Mouse (Mus musculus) G1E (cell line): Measurements from ENCODE around the gene Ints12. TPM values are rescaled to one million over a fixed set of nuclear protein-coding genes. Genes with fewer than 3 reads are reported as not detected.

ENCODE experiments used
- ATAC-seq: 2 replicates; pipeline ENCODE4 v1.8.0; 2016; ENCODE audit warnings: mild to moderate bottlenecking; ENCODE audit not compliant: insufficient number of reproducible peaks, poor library complexity, low FRiP score, severe bottlenecking; ENCODE audit errors: extremely low read depth
- DNase-seq: peaks from one replicate; pipeline ENCODE4 v3.0.0; 2012; ENCODE audit warnings: low spot score
- H3K27me3 ChIP-seq: 2 replicates; pipeline ENCODE4 v1.6.1; 2012; ENCODE audit warnings: mild to moderate bottlenecking, low read length, inconsistent platforms; ENCODE audit not compliant: insufficient read depth
- H3K36me3 ChIP-seq: replicated peaks from 2 replicates; pipeline ENCODE3; 2012; ENCODE audit warnings: mild to moderate bottlenecking, inconsistent platforms
- H3K4me1 ChIP-seq: 2 replicates; pipeline ENCODE4 v1.6.1; 2012; ENCODE audit warnings: low read depth, low read length, inconsistent platforms, mixed read lengths; ENCODE audit not compliant: insufficient read depth
- H3K4me3 ChIP-seq: 2 replicates; pipeline ENCODE4 v1.5.1; 2012; ENCODE audit warnings: low read depth, mild to moderate bottlenecking, inconsistent platforms, low read length, moderate library complexity, mixed read lengths
- H3K9me3 ChIP-seq: replicated peaks from 2 replicates; pipeline ENCODE4 v1.6.1; 2012; ENCODE audit warnings: inconsistent platforms
- CTCF ChIP-seq: IDR thresholded peaks from 2 replicates; pipeline ENCODE4 v1.5.1; 2012; ENCODE audit warnings: low read depth, low read length, inconsistent platforms, mixed read lengths
- GATA1 ChIP-seq: IDR thresholded peaks from 2 replicates; pipeline ENCODE4 v1.6.1; 2012; ENCODE audit warnings: borderline replicate concordance, low read length, inconsistent platforms, mixed read lengths
- GATA2 ChIP-seq: IDR thresholded peaks from 2 replicates; pipeline ENCODE4 v1.6.1; 2012; ENCODE audit warnings: low read depth, low read length, inconsistent platforms, borderline replicate concordance
- POLR2AphosphoS5 ChIP-seq: IDR thresholded peaks from 2 replicates; pipeline ENCODE4 v1.6.1; 2012; ENCODE audit warnings: low read depth, low read length, inconsistent platforms; ENCODE audit not compliant: insufficient replicate concordance
- TAL1 ChIP-seq: conservative IDR thresholded peaks from 2 replicates; pipeline ENCODE4 v1.6.1; 2012; ENCODE audit warnings: low read depth, low read length, inconsistent platforms, mixed read lengths
- polyA plus RNA-seq: library from polyadenylated mRNA; stranded (reverse); fragments of >175 nt; gene quantifications from 2 replicates; pipeline ENCODE4 v1.2.3, GENCODE M21; 2012
- total RNA-seq, 2 experiments: library from RNA; stranded (forward) in 1 of 2; stranded (reverse) in 1 of 2; fragments of 200-1000 nt in 1 of 2; fragments of >200 nt in 1 of 2; fragmentation: Nextera tagmentation in 1 of 2; gene quantifications; 2 replicates each; pipeline ENCODE4 v1.2.3; 2014 to 2017

Ints12 gene
- total and polyA plus RNA-seq, 3 experiments, result 1.8 to 50.2 (median 24.3) TPM

DNA sequence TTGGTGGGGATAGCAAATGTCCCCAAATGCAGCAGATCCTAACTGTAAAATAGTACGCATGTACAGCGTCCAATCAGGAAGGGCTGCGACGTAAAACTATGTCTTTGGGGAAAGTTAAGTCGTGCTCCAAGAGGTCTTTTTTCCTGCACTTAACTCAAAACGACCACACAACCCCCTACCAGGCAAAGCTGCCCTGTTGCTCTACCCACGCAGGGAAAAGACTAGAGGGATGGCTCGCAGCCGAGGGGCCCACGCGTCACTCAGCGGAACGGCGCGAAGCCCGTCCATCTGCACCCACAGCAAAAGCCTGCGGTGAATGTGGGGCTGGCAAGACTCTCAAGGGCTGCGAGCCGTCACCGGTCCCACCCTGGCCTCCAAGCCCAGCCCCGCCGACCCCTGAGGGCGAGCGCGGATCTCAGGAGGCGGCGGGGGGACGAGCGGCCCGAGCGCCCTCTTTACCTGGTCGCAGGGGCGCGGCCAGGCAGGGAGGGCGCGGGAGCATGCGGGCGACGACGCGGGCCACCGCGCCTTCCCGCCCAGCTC lies 448 bp upstream of the Ints12 start:
- Histone ChIP-seq H3K4me3 (peak overlapping the region; percentile 97), H3K4me1 (peaks cover 31% of the 10 kb centered on the region), H3K36me3 (peaks cover 17% of the 10 kb centered on the region), H3K27me3 (no peaks in the 10 kb centered on the region), H3K9me3 (no peaks in the 10 kb centered on the region)
- DNase-seq, result peak; percentile 47
- TF ChIP-seq GATA2, result no peak
- TF ChIP-seq CTCF, result no peak
- no peak for TF ChIP-seq TAL1
- TF ChIP-seq GATA1, result no peak
- no peak for TF ChIP-seq POLR2AphosphoS5
- peak; percentile 42 for ATAC-seq

DNA sequence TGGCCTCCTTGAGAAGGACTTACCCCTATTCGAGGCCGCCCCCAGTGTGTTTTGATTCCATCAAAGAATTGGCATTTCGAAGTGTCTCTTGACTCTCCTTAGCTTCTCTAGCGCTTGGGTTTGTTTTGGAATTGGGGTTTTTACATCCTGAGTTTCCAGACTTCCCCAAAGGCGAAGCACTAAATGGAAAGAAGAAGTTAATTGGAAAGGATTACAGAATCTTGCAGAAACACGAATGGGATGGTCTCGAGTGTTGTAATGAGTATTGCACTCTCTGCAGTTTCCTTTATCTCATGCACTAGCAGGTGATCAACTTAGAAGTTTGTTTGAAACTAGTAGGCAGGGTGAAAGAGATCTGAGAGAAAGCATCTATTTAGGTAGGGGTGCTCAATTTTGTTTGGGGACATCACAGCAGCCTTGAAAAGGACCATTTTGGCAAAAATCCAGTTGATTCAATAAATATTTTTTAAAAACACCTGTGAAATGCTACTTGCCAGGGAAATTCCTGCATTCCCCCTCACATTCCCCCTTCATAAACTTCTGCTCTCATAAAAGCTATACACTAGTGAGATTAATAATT lies 724 bp downstream of the Ints12 start:
- Histone ChIP-seq H3K4me3 (peak overlapping the region; percentile 97), H3K4me1 (peaks cover 27% of the 10 kb centered on the region), H3K9me3 (no peaks in the 10 kb centered on the region), H3K27me3 (no peaks in the 10 kb centered on the region), H3K36me3 (peaks cover 24% of the 10 kb centered on the region)
- no peak for TF ChIP-seq CTCF
- TF ChIP-seq POLR2AphosphoS5, result no peak
- TF ChIP-seq GATA2, result no peak
- no peak for TF ChIP-seq GATA1
- no peak for TF ChIP-seq TAL1
- DNase-seq, result no peak
- no peak for ATAC-seq

DNA sequence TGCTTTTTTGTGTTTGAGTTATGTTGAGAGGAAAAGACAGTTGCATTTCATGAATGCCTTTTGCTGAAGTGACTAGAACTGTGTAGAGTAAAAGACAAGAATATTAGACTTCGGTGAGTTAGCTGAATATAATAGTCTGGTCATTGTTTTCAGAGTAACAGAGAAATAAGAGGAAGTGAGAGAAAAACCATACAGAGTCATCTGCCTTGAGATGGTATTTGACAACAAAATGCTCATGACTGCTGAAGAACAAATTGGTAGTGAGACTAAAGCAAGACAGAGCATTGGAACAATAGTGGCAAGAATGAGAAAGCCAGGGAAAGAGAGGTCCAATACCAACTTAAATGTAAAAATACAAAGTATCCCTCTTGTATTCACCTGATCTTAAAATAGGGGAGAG lies 1.3 kb downstream of the Ints12 start:
- DNase-seq, result peak; percentile 6
- Histone ChIP-seq H3K4me1 (peaks cover 29% of the 10 kb centered on the region), H3K9me3 (no peaks in the 10 kb centered on the region), H3K36me3 (peaks cover 30% of the 10 kb centered on the region), H3K4me3 (peak overlapping the region; percentile 97; the same call in 1 of the 2 replicates), H3K27me3 (no peaks in the 10 kb centered on the region)
- no peak for ATAC-seq
- no peak for TF ChIP-seq POLR2AphosphoS5
- TF ChIP-seq TAL1, result no peak
- TF ChIP-seq GATA2, result no peak
- TF ChIP-seq GATA1, result no peak

DNA sequence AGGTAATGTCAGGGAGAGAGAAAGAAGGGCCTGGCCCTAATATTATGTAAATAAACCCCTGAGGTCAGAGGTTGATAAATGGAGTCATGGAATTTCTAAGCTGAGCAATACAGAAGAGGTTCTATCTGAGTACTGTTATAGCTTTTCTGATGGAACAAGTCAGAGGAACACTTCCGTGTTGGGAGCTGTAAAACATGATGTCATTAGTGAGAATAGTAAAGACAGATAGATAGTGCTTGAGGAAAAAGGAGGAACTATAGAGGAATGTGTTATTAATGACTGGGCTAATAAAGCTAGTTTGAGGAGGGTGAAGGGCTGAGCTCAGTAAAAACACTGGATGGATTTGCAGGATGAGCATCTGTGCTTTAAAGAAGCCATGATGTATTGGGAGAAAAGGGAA lies 2.7 kb downstream of the Ints12 start:
- H3K9me3 ChIP-seq, result no peaks in the 10 kb centered on the region
- TF ChIP-seq GATA2, result no peak
- no peak for TF ChIP-seq CTCF
- no peak for TF ChIP-seq TAL1
- no peak for TF ChIP-seq POLR2AphosphoS5
- no peak for TF ChIP-seq GATA1
- no peak for ATAC-seq
- H3K36me3 ChIP-seq, result peaks cover 37% of the 10 kb centered on the region
- H3K27me3 ChIP-seq, result no peaks in the 10 kb centered on the region
- peaks cover 25% of the 10 kb centered on the region for H3K4me1 ChIP-seq
- H3K4me3 ChIP-seq, result no peak overlapping the region
- no peak for DNase-seq

DNA sequence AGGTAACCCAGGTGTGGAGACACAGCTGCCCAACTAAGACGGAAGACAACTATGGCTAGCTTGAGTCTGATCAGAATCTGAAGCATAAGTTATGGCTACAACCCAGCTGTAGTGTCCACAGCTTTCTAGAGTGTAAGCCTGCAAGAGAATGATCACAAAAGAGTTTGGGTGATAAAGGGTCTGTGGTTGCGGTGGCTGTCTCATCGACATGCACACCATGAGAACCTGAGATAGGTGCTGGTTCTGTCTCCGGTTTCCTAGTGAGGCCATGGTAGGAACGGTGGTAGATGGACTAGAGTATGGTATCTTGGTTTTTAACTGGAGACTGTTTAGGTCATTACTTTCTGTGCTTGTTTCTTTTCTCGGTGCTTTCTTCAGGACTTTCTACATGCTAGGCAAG lies 6.3 kb downstream of the Ints12 start:
- no peak overlapping the region for H3K4me3 ChIP-seq
- peaks cover 25% of the 10 kb centered on the region for H3K4me1 ChIP-seq
- H3K27me3 ChIP-seq, result no peaks in the 10 kb centered on the region
- peaks cover 64% of the 10 kb centered on the region for H3K36me3 ChIP-seq
- ATAC-seq (no peak), DNase-seq (no peak)
- H3K9me3 ChIP-seq, result no peaks in the 10 kb centered on the region
- TF ChIP-seq CTCF (no peak), TAL1 (no peak), POLR2AphosphoS5 (no peak), GATA2 (no peak)

DNA sequence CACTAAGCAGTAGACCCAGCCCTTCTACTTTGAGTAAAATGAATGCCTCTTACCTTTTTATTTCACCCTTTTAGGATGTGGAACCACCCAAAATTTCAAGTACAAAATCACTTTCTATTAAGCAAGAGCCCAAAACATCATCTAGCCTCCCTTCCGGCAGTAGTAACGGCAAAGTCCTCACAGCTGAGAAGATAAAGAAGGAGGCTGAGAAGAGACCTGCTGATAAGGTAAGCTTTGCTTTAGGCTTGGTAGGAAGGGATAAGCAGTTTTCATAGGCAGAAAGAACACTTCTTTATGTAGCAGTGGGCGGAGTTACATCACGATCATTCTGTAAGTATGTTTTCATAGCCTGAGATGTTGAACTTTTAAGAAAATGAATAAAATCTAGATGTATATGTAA lies 6.7 kb downstream of the Ints12 start:
- Histone ChIP-seq H3K9me3 (no peaks in the 10 kb centered on the region), H3K4me3 (no peak overlapping the region), H3K36me3 (peaks cover 65% of the 10 kb centered on the region), H3K4me1 (peaks cover 21% of the 10 kb centered on the region), H3K27me3 (no peaks in the 10 kb centered on the region)
- DNase-seq, result no peak
- ATAC-seq, result no peak
- TF ChIP-seq GATA2, result no peak
- TF ChIP-seq POLR2AphosphoS5, result no peak
- TF ChIP-seq CTCF, result no peak
- TF ChIP-seq TAL1, result no peak
- TF ChIP-seq GATA1, result no peak
